Mouse (Mus musculus) cerebellum, adult 2 months (tissue): ENCODE measurements at regions not wholly inside any gene's neighbourhood (a gene's known extent, or its start where the extent isn't known, plus 50 kb on each side); places are given as distances from the start of the nearest gene placed in this dataset.

Source experiments
- DNase-seq, 2 experiments: peaks; one replicate each; pipeline ENCODE4 v3.0.0; 2021
- H3K27ac ChIP-seq: fragments of 200-500 bp; 2 replicates; pipeline ENCODE4 v1.5.1; 2012; ENCODE audit warnings: low read length, control low read depth, inconsistent platforms; ENCODE audit not compliant: insufficient read depth
- H3K27me3 ChIP-seq: fragments of 200-500 bp; 2 replicates; pipeline ENCODE4 v1.6.1; 2012; ENCODE audit warnings: inconsistent platforms, mild to moderate bottlenecking, low read length, moderate library complexity; ENCODE audit not compliant: control insufficient read depth, insufficient read depth
- H3K4me1 ChIP-seq: fragments of 200-500 bp; 2 replicates; pipeline ENCODE4 v1.6.1; 2011; ENCODE audit warnings: low read length; ENCODE audit not compliant: control insufficient read depth, insufficient read depth
- H3K4me3 ChIP-seq: fragments of 200-500 bp; replicated peaks from 2 replicates; pipeline ENCODE3; 2011; ENCODE audit warnings: mild to moderate bottlenecking, low read depth, low read length, control low read depth; ENCODE audit not compliant: insufficient read depth
- CTCF ChIP-seq: fragments of 200-500 bp; IDR thresholded peaks from 2 replicates; pipeline ENCODE4 v1.5.1; 2011; ENCODE audit warnings: low read depth, mild to moderate bottlenecking, control low read depth, low read length, moderate library complexity, borderline replicate concordance; ENCODE audit not compliant: insufficient read depth
- POLR2A ChIP-seq: fragments of 200-500 bp; IDR thresholded peaks from 2 replicates; pipeline ENCODE4 v1.6.1; 2011; ENCODE audit warnings: low read length, control low read depth, borderline replicate concordance; ENCODE audit not compliant: insufficient read depth
- WGBS: fragments of 180-500 bp; shearing (Covaris S2); methylation state at CpG from one replicate; pipeline ENCODE4 v1.1.7; 2018; 5-methylcytosine and 5-hydroxymethylcytosine counted together

DNA sequence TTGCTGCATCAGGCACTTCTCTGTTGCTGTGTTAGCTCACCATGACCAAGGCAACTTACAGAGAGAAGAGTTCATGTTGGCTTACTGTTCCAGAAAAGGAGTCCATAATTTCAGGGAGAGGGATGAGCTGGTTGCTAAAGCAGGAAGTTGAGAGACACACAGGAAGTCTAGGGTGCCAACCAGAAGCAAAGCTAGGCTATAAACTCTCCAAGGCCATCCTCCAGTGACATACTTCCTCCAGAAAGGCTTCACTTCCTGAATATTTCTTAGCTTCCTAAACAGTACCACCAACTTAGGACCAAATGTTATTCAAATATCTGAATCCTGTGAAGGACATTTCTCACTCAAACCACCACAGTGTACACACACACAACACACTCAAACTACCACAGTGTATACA lies 2010.6 kb downstream of the A830018L16Rik start:
- no peak for TF ChIP-seq CTCF
- H3K4me3 ChIP-seq: no peak overlapping the region
- H3K4me1 ChIP-seq: no peaks in the 10 kb centered on the region
- no peaks in the 10 kb centered on the region for H3K27me3 ChIP-seq
- no peak overlapping the region for H3K27ac ChIP-seq
- DNase-seq: no peak

DNA sequence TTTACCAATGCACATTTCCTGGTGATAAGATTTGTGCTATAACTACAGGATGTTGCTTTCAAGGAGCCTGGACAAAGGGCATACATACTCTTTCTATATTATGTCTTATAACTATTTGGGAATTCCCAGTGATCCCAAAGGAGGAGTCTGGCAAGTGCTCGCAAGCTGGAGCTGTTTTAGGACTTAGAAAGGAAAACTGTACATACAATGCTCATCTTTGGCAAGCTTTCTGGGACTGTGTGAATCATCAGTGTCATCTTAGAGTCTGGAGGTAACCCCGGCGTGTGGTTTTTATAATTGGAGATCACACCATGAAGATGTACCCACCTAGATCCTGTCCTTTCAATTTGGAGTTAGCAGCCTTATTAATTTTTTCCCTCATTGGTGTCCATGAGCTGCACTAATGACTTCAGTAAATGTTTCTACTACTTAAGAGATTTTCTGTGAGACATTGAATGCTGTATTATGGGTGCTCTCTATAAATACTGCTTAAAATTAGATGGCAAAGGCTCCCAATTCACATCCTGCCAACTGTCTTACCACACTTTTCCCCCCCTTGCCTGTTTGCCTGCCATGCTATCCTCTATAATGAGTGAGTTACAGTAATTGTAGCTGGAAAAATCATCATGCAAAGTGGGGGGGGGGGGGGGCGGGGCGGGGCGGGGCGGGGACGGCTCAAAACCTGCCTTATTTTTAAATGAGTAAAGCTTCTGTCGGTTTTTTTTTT lies 2011.9 kb downstream of the A830018L16Rik start:
- DNase-seq: no peak
- 18% methylated on average over 9 of the region's 9 CpGs for WGBS

GRCm38 (mm10) chr1:13426328-13427067 lies 2012.6 kb downstream of the A830018L16Rik start:
- TF ChIP-seq CTCF (no peak), POLR2A (no peak)
- H3K4me1 ChIP-seq: no peaks in the 10 kb centered on the region
- no peaks in the 10 kb centered on the region for H3K27me3 ChIP-seq
- H3K27ac ChIP-seq: no peak overlapping the region
- DNase-seq: peak; percentile 42 to 54
- WGBS: 6% methylated on average over 30 of the region's 30 CpGs
- peak overlapping the region; percentile 29 for H3K4me3 ChIP-seq

More for the DNA sequence above, 2011.9 kb downstream of the A830018L16Rik start:
- no peak overlapping the region for H3K27ac ChIP-seq
- H3K4me3 ChIP-seq: no peak overlapping the region
- H3K27me3 ChIP-seq: no peaks in the 10 kb centered on the region
- TF ChIP-seq POLR2A: no peak
- no peak for TF ChIP-seq CTCF
- no peaks in the 10 kb centered on the region for H3K4me1 ChIP-seq

- TF ChIP-seq CTCF (no peak), POLR2A (no peak)
- no peak overlapping the region for H3K27ac ChIP-seq
- DNase-seq: no peak
- no peaks in the 10 kb centered on the region for H3K4me1 ChIP-seq
- H3K4me3 ChIP-seq: no peak overlapping the region
- 61% methylated on average over 5 of the region's 5 CpGs for WGBS
- no peaks in the 10 kb centered on the region for H3K27me3 ChIP-seq
Measured at GRCm38 (mm10) chr1:13427068-13427434, 2013.1 kb downstream of the A830018L16Rik start.

DNA sequence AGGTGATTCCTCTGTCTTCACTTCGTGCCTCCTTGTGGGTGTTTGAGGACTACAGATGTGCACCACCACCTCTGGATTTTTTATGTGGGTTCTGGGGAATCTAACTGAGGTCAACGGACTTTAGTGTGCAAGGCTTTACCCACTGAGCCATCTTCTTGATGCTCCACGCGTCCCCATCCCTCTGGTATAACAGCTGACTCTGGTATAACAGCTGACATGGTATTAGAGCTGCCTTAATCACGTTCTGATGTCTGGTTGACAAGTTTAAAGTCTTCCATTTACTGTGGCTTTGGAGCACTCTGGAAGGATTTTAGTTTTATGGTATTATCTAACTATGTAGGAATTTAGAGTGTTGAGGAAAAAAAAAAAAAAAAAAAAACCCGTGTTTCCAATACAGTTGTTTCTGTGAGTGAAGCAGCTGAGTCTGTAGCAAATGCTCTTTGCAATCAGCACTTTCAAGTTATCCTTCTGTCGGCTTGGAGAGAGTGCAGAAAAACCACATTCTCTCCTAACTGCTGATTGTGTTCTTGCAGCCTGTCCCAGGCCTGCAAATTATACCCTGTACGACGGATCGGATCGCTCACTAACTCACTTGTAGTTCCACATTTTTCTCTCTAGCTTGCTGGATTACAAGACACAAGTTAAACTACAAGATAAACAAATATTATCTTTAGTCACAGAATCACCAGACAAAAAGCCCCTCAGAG lies 2013.7 kb downstream of the A830018L16Rik start:
- DNase-seq: no peak
- no peak for TF ChIP-seq POLR2A
- no peak for TF ChIP-seq CTCF

GRCm38 (mm10) chr1:13437747-13438394 lies 2024.0 kb downstream of the A830018L16Rik start:
- TF ChIP-seq POLR2A: no peak
- no peak for TF ChIP-seq CTCF
- 48% methylated on average over 6 of the region's 6 CpGs for WGBS
- DNase-seq: no peak
- Histone ChIP-seq H3K27ac (no peak overlapping the region), H3K27me3 (no peaks in the 10 kb centered on the region), H3K4me3 (no peak overlapping the region), H3K4me1 (no peaks in the 10 kb centered on the region)

More for the DNA sequence above, 2013.7 kb downstream of the A830018L16Rik start:
- WGBS: 93% methylated on average over 11 of the region's 11 CpGs
- no peaks in the 10 kb centered on the region for H3K27me3 ChIP-seq
- H3K4me1 ChIP-seq: no peaks in the 10 kb centered on the region
- H3K4me3 ChIP-seq: no peak overlapping the region
- no peak overlapping the region for H3K27ac ChIP-seq

DNA sequence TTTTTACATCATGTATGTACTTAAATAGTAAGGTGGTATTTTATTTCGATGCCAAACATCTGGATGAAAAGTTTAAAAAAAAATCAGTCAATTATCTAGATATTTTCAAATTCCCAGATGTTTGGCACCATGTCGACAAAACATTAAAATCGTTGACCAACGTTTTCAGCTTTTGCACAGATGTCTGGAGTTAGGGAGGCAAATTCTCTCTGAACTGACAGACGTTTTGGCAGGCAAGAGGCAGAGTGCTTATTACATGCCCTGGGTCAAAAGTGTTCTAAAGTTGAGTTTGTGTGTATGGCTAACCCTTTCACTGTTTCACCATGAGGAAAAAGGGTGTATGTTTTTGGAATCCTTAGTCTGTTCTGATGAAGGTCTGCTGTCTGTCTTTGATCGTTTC lies 2028.5 kb downstream of the A830018L16Rik start:
- TF ChIP-seq CTCF: no peak
- no peak for TF ChIP-seq POLR2A
- Histone ChIP-seq H3K27ac (no peak overlapping the region), H3K4me1 (no peaks in the 10 kb centered on the region), H3K4me3 (no peak overlapping the region), H3K27me3 (no peaks in the 10 kb centered on the region)
- DNase-seq: no peak
- WGBS: 67% methylated on average over 6 of the region's 6 CpGs

- Histone ChIP-seq H3K4me1 (no peaks in the 10 kb centered on the region), H3K27ac (no peak overlapping the region), H3K4me3 (no peak overlapping the region), H3K27me3 (no peaks in the 10 kb centered on the region)
- TF ChIP-seq POLR2A: no peak
- TF ChIP-seq CTCF: no peak
- 93% methylated on average over 2 of the region's 2 CpGs for WGBS
- no peak for DNase-seq
Measured at GRCm38 (mm10) chr1:13454534-13454933, 2040.6 kb downstream of the A830018L16Rik start.
